Mouse (Mus musculus) lung, adult 2 months (tissue): ENCODE measurements at regions not wholly inside any gene's neighbourhood (a gene's known extent, or its start where the extent isn't known, plus 50 kb on each side); places are given as distances from the start of the nearest gene placed in this dataset.

Experiments
- CTCF ChIP-seq: fragments of 200-500 bp; IDR thresholded peaks from 2 replicates; pipeline ENCODE4 v1.5.1; 2011; ENCODE audit warnings: mild to moderate bottlenecking, low read length, control low read depth; ENCODE audit not compliant: insufficient read depth
- POLR2A ChIP-seq: fragments of 200-500 bp; IDR thresholded peaks from 2 replicates; pipeline ENCODE4 v1.6.1; 2011; ENCODE audit warnings: low read depth, mild to moderate bottlenecking, control low read depth, low read length, borderline replicate concordance; ENCODE audit errors: extremely low read depth

GRCm38 (mm10) chr11:63789473-63790120, 132.5 kb downstream of the Hs3st3b1 start:
- no peak for TF ChIP-seq CTCF
- TF ChIP-seq POLR2A: no peak
